Mouse (Mus musculus) C2C12 (cell line): ENCODE data around the gene Akr1c13. TPM values are rescaled to one million over a fixed set of nuclear protein-coding genes. Genes with fewer than 3 reads are reported as not detected.

ENCODE experiments used
- H3K27me3 ChIP-seq: one replicate; pipeline ENCODE4 v1.6.1; 2011; ENCODE audit not compliant: control insufficient read depth, insufficient read depth, insufficient read length
- H3K36me3 ChIP-seq: one replicate; pipeline ENCODE4 v1.6.1; 2011; ENCODE audit not compliant: control insufficient read depth, insufficient read depth
- H3K4me3 ChIP-seq: one replicate; pipeline ENCODE4 v1.5.1; 2011; ENCODE audit warnings: mild to moderate bottlenecking, control low read depth; ENCODE audit not compliant: poor library complexity, insufficient read depth, severe bottlenecking
- H3K79me2 ChIP-seq: one replicate; pipeline ENCODE4 v1.6.1; 2011; ENCODE audit not compliant: control insufficient read depth, insufficient read depth
- H3K79me3 ChIP-seq: one replicate; pipeline ENCODE4 v1.6.1; 2011; ENCODE audit warnings: low read depth, control low read depth
- H3ac ChIP-seq: one replicate; pipeline ENCODE3; 2011; ENCODE audit warnings: low read depth; ENCODE audit not compliant: control insufficient read depth, insufficient read length
- CEBPB ChIP-seq: IDR thresholded peaks from one replicate; pipeline ENCODE4 v1.6.1; 2011; ENCODE audit warnings: low read depth, mild to moderate bottlenecking, control low read depth, moderate library complexity
- CTCF ChIP-seq: IDR thresholded peaks from one replicate; pipeline ENCODE4 v1.5.1; 2011; ENCODE audit not compliant: control insufficient read depth, insufficient read depth, insufficient read length
- FOSL1 ChIP-seq: IDR thresholded peaks from one replicate; pipeline ENCODE4 v1.8.0; 2011; ENCODE audit warnings: mild to moderate bottlenecking, low read length; ENCODE audit not compliant: poor library complexity, insufficient read depth, severe bottlenecking
- MAX ChIP-seq: IDR thresholded peaks from one replicate; pipeline ENCODE4 v1.6.1; 2011; ENCODE audit warnings: mild to moderate bottlenecking, control low read depth
- MYOD1 ChIP-seq: IDR thresholded peaks from one replicate; pipeline ENCODE4 v1.6.1; 2011; ENCODE audit warnings: low read depth; ENCODE audit not compliant: control insufficient read depth, insufficient read length
- MYOG ChIP-seq: IDR thresholded peaks from one replicate; pipeline ENCODE4 v1.6.1; 2011; ENCODE audit not compliant: control insufficient read depth, insufficient read length; ENCODE audit errors: extremely low read depth
- USF1 ChIP-seq: IDR thresholded peaks from one replicate; pipeline ENCODE4 v1.6.1; 2011; ENCODE audit warnings: low read depth, mild to moderate bottlenecking, control low read depth, moderate library complexity
- polyA plus RNA-seq: library from polyadenylated mRNA; unstranded; fragments of >200 nt; fragmentation: generic; extraction: Trizol; gene quantifications from one replicate; pipeline ENCODE4 v1.2.1, GENCODE M21; 2012; ENCODE audit warnings: missing spikeins

Gene Akr1c13
- polyA plus RNA-seq, 1 experiment = 9.2 TPM

DNA sequence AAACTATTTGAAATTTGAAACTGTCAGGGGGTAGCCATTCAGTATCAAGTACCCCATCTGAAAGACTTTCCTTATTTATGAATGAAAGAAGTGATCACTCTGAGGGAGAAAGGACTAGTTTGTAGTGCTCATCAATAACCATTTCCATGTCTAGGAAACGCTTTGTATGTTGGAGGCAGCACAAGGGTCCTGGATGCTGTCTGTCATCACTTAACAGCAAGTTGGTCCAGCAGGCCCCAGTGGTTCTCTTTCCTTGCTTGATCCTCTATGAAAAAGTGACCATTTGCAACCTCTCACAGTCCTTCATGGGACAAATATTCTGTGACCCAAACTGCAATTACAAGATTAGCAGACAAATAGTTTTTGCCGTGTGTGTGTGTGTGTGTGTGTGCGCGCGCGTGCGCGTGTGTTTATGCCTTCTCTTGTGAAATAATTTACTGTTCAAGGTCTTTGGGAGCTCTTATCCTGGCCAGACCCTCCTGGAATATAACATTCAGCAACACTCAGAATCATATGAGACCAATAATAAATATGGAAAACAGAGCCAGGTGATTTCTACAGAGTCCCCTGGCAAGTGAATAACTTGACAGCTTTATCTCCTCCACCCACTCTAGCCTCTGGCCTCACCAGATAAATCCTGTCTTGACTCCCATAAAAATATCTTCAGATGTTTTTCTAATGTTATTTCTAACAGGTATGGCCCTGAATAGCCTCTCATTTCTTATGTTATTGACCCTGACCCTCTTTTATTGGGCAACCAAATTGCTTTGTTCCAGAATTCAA is 40.1 kb downstream of the Akr1c13 start:
- Histone ChIP-seq H3ac (no peak overlapping the region), H3K79me3 (no peaks in the 10 kb centered on the region), H3K79me2 (no peaks in the 10 kb centered on the region), H3K27me3 (no peaks in the 10 kb centered on the region), H3K4me3 (no peak overlapping the region), H3K36me3 (no peaks in the 10 kb centered on the region)
- no peak for TF ChIP-seq MAX
- no peak for TF ChIP-seq CTCF
- no peak for TF ChIP-seq MYOD1
- TF ChIP-seq MYOG = no peak
- TF ChIP-seq FOSL1 = no peak
- TF ChIP-seq CEBPB = no peak
- no peak for TF ChIP-seq USF1

GRCm38 (mm10) chr13:4233135-4233534 is 42.2 kb downstream of the Akr1c13 start:
- Histone ChIP-seq H3K27me3 (no peaks in the 10 kb centered on the region), H3K4me3 (no peak overlapping the region), H3K79me3 (no peaks in the 10 kb centered on the region), H3K36me3 (no peaks in the 10 kb centered on the region), H3ac (no peak overlapping the region), H3K79me2 (no peaks in the 10 kb centered on the region)
- TF ChIP-seq USF1 = no peak

GRCm38 (mm10) chr13:4233536-4234172 is 42.7 kb downstream of the Akr1c13 start:
- H3K79me2 ChIP-seq = no peaks in the 10 kb centered on the region
- H3K4me3 ChIP-seq = no peak overlapping the region
- TF ChIP-seq FOSL1 (no peak), MYOG (no peak), USF1 (no peak), CTCF (no peak), MAX (no peak), CEBPB (no peak), MYOD1 (no peak)
- no peak overlapping the region for H3ac ChIP-seq
- no peaks in the 10 kb centered on the region for H3K36me3 ChIP-seq
- H3K27me3 ChIP-seq = no peaks in the 10 kb centered on the region
- no peaks in the 10 kb centered on the region for H3K79me3 ChIP-seq

DNA sequence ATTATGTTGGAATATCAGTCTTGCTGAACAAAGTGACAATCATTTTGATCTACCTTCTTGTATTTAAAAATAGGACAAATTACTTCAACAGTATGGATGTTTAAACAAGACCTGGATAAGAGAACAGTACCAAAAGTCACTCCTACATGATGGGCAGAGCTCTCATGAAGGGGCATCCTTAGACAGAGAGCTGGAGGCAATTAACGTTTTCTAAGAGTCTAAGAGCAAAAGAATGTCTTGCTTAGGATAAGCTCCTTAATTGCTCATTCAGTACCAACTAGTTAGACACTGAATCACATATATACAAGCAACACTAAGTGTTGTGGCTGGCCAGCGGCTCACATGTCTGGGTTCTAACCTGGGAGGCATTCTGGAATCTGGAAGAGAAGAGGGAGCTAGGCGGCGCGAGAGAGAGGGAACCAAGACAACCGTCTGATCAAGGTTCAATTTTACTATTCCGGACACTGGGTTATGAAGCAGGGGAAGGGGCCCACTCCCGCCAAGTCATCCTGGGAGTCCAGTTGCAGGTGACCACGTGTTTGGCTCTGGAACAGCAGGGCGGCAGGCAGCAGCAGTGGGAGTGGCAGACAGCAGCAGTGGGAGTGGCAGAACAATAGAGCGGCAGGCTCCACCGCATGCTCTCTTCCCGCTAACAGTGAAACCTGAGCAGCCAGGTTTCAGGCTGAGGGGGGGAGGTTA is 54.1 kb downstream of the Akr1c13 start:
- TF ChIP-seq USF1 = no peak
- Histone ChIP-seq H3K27me3 (no peaks in the 10 kb centered on the region), H3K36me3 (no peaks in the 10 kb centered on the region), H3K79me2 (no peaks in the 10 kb centered on the region), H3ac (no peak overlapping the region), H3K4me3 (no peak overlapping the region), H3K79me3 (no peaks in the 10 kb centered on the region)

DNA sequence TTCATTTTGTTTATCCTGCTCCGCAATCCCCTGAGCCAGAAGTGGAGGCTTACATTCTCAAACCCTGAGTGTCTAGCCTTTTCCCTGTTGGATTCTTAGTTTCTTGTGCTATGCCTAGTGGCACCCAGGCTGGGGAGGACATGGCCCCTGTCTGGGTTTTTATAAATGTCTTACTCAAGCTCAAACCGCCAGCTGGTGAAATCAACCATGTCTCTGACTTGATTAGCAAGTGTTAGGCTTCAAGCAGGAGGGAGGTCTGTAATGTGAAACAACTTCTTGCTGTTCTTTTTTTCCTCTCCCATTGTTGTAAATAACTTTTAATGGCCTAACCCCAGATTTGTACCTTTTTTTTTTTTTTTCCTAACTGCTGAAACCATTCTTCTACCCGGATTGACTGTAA is 58.4 kb downstream of the Akr1c13 start:
- Histone ChIP-seq H3ac (no peak overlapping the region), H3K79me2 (no peaks in the 10 kb centered on the region), H3K27me3 (no peaks in the 10 kb centered on the region), H3K36me3 (no peaks in the 10 kb centered on the region), H3K79me3 (no peaks in the 10 kb centered on the region), H3K4me3 (no peak overlapping the region)
- TF ChIP-seq MYOD1 (no peak), FOSL1 (no peak), MAX (no peak), CTCF (no peak), MYOG (no peak), CEBPB (no peak), USF1 (no peak)

Other genes starting within 250 kb of the Akr1c13 start
- gene Ucn3, start 245.8 kb upstream of the Akr1c13 start, polyA plus RNA-seq = not detected
- 0.05 TPM for gene Akr1c14, start 142.1 kb upstream of the Akr1c13 start, polyA plus RNA-seq
- not detected for gene Akr1c18, start 40.5 kb upstream of the Akr1c13 start, polyA plus RNA-seq
- gene Akr1c19, start 37.5 kb downstream of the Akr1c13 start, polyA plus RNA-seq = not detected
- 2.4 TPM for gene Akr1c12, start 88.3 kb downstream of the Akr1c13 start, polyA plus RNA-seq
- not detected for gene Akr1c6, start 243.2 kb downstream of the Akr1c13 start, polyA plus RNA-seq